Mouse (Mus musculus) neural tube, embryonic 10.5 days (tissue): ENCODE results near the gene Pbx2.

Experiments
- DNase-seq: peaks from one replicate; pipeline ENCODE4 v3.0.0-alpha.2; 2017; ENCODE audit warnings: low spot score; ENCODE audit errors: extremely low spot score

Pbx2 gene

DNA sequence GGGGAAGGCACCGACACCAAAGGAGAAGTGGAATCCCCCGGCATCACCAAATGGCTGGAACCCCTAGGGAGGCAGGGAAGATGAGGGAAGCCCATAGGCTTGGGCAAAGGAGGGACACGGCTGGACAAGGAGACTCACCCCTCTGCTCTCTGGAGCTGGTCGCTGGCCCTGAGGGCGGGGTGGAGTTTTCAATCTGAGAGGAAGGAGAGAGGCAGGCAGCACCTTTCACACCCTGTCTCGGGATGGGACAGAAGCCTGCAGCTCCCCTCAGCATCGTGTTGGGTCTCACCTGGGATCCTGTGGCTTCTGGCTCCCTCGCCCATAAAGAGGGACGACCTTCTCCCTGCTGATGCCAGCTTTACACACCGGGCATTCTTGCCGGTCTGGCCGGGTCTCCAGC lies 10.7 kb downstream of the Pbx2 start:
- DNase-seq: no peak

DNA sequence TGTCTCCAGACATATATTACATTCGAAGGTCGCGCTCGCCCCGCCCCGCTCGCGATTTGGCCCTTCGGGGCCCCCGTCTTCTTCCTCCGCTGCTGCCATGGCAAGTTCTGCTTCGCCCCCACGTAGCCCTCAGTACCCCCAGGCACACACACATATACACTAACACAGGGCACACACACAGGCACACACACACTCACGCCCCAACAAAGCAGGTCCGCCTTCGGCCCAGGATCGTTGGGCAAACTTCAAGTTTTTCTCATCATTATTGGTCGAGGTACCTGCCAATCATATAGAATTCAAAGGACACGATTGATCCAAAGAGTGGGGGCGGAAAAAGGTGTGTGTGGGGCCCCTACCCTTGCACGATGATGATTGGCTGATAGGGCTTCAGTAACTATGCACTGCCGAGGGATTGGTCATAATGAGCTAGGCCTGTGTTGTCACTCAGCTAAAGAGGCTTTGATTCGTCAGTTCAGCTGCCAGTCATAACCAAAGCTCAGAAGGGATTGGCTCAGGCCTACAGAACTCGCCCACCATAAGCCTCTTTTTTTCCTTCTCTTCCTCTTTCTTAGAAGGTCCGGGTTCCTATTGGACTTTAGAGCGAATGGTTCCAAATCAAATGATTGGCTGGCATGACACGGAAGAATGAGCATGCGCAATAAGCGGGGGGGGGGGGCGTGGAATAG lies 12.5 kb downstream of the Pbx2 start, which contains the start of gene Rnf5:
Gene Rnf5, minus strand, starts transcription at position 316 of the 686 bp plus-strand sequence.
- DNase-seq: peak; percentile 82

DNA sequence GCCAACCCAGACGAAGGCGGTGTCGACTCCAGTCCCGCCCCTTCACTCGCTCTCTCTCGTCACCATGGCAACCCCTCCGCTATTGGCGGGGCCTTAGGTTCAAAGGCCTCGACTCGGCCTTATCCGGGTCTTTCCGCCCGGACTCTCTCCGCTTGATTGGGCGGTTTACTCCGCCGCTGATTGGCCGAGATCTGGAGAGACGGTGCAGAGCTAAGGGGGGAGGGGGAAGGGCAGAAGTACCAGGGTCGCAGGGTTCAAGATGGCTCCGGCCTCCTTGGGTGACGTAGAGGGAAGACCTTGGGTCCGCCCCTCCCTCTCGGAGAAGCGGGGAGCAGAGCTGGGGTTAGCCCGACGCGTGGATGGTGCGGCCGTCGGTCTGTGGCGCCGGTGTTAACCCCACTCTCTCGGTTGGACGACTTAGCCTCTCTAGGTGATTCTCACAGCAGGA lies 13.0 kb downstream of the Pbx2 start, which contains the start of gene Agpat1:
Gene Agpat1, plus strand, starts transcription at position 202 of the 448 bp plus-strand sequence.
- peak; percentile 100 for DNase-seq

DNA sequence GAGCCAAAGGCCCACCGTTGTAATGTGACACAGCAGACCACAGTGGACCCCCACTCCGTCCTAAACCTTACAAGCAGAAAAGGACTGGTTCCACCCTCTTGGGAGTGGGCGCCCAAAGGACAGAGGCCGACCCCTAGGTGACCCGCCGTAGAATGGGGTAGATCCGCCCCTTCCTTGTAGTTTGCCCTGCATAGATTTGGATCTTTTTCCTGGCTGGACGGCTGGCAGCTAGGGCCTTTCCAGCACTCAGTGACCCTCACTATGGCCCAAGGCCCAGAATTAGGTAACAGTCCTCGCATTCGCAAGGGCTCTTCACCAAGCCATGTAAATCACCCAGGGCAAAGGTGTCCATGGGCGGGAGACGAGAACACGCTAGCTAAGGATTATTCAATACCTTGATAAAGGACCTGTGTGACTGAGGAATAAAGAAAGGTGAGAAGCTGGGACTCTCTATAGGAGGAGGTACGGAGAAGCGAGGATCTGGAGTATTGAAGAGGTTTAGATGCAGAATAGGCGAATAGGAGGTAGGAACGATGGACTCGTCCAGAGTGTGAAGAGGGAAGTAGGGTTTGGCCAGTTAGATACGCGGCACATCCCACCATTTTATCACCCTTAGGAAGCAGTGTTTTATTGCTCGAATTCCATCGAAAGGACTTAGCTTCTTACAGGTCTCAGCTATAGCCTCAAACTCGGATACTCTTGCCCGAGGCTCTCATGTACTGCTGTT lies 13.6 kb downstream of the Pbx2 start:
- no peak for DNase-seq

DNA sequence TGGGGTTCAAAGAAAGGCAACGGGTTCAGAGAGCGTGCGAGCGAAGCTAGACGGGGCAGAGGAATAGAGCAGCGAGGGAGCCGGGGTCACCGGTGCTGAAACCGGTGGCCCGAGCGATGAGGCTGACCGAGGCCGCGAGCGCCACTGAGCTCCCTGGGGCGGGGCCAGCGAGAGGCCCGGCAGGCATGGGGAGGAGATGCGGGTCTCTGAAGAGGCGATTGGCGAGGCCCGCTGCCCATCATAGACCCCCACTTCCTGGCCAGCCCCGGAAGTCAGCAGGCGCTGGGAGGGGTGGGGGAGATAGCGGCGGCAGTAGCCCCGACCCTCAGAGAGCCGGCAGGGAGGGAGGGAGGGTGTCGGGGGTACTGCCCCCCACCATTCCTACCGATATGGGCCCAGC lies 14.5 kb downstream of the Pbx2 start:
- peak; percentile 94 for DNase-seq

- DNase-seq: no peak
These were observed 15.3 kb downstream of the Pbx2 start for GRCm38 (mm10) chr17:34606186-34607039.

DNA sequence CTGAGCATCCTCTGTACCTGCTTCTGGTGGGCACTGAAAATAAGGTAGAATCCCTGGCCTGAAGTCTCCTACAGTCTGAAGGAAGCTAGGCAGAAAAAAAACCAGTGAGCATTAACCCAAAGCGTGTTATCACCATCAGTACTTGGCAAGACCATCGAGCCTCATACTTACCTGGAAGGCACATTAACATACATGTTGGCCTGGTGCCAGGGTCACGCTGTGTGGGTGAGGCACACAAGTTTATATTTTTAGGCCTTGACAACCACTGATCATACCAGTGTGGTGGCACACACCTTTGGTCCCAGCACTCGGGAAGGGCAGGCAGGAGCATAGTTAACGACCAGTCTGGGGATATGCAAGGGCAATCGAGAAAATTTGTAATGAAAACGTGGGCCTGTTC lies 16.9 kb downstream of the Pbx2 start:
- no peak for DNase-seq

DNA sequence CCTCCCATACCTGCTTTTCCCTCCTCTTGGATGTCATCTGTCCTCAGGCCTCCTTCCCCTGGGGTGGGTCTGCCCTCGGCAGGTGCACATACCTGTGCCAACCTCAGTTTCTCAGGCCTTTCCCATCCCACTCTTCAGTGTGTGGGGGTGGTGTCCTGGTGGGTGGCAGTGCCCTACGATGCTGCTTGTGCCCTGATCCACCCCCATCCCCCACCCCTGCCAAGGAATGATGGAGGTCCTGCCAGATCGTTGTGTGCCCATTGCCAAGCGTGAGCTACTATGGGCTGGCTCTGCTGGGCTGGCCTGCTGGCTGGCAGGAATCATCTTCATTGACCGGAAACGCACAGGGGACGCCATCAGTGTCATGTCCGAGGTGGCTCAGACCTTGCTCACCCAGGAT lies 20.0 kb downstream of the Pbx2 start:
- DNase-seq: no peak

DNA sequence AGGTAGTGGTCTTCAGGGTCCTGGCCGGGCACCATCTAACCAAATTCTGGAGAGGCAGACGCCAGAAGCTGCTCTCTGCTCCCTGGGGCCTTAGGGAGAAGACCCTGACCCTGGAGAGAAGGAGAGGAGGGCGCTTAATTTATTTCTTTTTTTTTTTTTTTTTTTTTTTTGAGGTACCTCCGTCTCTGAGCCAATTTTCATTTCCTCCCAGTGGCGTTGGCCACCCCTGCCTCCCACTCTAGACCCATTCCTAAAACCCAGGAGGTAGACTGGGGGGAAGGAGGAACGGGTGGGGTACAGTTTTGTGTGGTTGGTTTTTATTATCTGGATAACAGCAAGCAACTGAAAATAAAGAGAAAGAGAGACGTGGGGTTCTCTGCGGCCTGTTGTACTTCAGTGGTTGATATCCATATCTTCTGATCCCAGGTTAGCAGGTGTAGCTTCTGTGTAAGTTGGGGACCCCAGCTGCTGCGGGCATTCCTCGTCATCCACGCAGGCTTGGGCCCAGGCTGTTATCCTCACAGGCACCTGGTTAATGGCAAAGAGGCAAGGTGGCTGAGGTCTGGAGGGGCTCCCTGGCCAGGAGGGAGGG lies 22.1 kb downstream of the Pbx2 start:
- no peak for DNase-seq

DNA sequence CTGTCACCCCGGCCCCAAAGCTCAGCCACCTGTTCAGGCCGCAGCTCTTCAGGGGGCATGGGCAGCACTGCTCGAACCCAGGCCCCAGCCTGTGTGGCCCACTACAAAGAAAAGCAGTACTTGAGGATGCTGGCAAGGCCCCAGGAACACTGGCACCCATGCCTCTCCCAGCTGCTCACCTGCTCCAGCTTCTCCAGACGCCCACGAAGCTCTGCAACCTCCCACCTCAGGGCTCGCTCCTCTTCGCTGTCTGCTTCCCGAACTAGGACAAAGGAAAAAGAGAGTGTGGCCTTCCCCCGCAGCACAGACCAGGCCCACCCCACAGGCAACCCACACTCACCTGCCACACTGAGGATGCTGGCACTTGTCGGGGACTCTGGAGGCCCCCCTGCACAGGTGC lies 22.8 kb downstream of the Pbx2 start:
- DNase-seq: no peak

DNA sequence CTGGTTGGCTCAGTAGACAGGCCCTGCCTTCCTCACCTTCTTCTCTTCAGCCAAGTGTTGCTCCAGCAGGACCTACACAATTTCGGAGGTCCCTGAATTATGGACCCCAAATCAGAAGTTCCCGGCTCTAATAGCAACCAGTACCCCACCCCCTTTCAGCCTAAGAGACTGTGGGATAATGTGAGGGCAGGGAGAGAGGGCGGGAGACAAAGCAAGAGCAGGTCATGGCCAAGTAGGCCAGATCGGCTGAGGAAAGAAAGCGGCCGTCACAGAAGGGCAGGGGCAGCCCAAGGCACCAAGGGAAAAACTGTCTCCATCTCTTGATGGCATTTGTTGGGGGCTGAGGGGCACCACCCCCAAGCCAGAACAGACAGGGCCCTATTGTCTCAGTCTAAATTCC lies 24.8 kb downstream of the Pbx2 start, which contains the start of gene Egfl8:
Gene Egfl8, minus strand, starts transcription at position 101 of the 400 bp plus-strand sequence.
- no peak for DNase-seq

DNA sequence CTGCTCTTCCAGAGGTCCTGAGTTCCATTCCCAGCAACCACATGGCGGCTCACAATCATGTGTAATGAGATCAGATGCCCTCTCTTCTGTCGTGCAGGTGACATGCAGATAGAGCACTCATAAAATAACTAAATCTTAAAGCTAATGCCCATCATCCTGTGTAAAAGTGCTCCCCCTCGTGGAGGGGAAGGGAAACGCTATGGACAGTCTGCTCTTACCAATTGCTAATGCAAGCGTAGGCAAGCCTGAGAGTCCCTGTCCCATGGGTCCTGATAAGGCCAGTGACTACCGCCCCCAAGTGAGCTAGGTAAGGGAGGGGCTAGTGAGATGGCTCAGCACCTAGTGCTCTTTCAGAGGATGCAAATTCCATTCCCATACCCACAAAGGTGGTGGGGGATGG lies 27.9 kb downstream of the Pbx2 start:
- peak; percentile 62 for DNase-seq

GRCm38 (mm10) chr17:34621006-34621405 lies 29.9 kb downstream of the Pbx2 start:
- no peak for DNase-seq

- no peak for DNase-seq
These were observed 32.1 kb downstream of the Pbx2 start for GRCm38 (mm10) chr17:34623161-34623560.

DNA sequence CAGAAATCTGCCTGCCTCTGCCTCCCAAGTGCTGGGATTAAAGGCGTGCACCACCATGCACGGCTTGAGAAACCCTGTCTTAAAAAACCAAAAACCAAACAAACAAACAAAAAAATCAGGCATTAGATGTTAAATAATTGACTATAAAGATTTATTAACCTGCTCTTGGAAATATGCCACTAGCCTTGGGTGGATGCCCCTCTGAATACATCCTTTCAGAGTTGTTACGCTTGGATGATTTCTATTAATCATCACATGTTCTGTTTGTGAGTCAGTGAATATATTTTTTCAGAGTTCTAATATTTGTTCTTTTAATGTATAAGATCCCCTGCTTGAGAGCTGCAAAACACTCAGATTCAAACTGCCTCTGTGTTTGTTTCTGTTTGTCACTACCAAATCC lies 33.9 kb downstream of the Pbx2 start:
- no peak for DNase-seq

- DNase-seq: no peak
These were observed 35.2 kb downstream of the Pbx2 start for GRCm38 (mm10) chr17:34626062-34626772.

GRCm38 (mm10) chr17:34626773-34627092 lies 35.7 kb downstream of the Pbx2 start:
- peak; percentile 57 for DNase-seq

DNA sequence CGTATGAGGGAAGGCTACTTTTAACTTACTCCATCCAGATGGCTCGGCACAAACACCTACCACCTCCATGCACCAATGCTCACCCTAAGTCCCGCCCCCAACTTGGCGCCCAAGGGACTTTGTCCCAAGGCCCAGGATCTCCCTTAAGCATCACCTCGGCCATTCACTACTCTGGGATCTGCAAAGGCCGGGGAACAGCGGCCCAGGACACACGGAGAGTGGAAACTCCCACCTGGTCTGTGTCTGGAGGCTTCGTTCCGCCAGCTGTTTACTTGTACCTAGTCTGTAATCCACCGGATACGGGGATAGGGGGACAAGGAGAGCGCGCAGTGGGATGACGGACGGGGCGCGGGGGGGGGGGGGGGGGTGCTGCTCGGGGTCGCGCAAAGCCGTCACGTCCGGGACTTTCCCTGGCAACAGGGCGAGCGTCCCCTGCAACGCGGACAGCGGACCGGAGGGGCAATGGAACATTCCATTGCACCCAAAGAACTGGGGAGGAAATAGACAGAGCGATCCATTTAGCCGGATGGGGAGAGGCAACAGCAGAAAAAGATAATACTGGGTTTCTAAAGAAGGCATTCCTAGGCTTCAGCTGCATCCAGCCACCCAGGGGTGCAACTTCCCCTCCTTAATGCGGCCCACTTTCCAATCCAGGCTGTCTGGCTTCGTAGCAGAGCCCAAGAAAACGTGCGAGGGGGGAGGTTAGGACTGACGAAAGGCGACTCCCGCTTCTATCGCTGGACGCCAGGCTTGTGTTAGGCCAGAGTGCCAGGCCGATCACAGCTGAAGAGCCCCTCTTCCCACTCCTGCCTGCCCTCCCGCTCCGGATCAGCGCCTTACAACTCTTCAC lies 36.3 kb downstream of the Pbx2 start:
- DNase-seq: peak; percentile 90

DNA sequence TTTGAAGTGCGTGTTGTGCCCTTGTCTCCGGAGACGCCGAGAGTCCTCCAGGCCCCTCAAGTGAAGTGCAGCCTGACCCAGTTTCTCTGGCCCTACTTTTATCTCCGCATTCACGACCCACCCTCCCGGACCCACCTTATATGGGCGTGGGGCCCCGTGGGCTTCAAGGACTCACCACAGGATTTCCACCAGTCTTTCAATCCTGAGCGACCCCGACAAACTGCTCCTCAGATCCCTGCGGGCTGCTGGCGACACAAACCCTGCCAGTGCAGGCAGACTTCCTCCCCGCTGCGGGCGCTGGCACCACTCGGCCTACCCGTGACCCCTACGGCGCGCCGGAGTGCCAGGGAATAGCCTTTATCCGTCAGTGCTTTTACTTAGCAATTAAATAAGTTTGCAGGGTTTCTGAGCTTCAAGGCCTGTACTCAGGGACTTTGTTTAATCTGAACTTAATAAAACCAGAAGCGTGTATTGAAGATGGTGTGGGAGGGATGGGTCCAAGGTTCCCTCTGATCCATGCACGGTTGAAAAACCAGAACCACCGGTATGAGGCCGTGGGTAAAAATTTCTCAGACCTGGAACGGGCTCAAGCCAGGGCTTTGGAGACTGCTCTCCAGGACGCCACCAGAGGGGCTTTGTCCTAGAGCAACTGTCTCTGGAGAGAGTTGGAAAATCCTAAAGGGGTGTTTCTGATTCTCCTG lies 37.0 kb downstream of the Pbx2 start, which contains the start of gene Ppt2:
Gene Ppt2, minus strand, starts transcription at position 568 of the 701 bp plus-strand sequence.
- no peak for DNase-seq
